Mouse (Mus musculus) gastrocnemius, adult 8-10 months (tissue): ENCODE data around the gene Zeb2. TPM values are rescaled to one million over a fixed set of nuclear protein-coding genes. Genes with fewer than 3 reads are reported as not detected.
A peak's percentile ranks its signal among the peaks of the same experiment; 100 is the strongest.
"Not testable (repeated sequence)": the region's sequence is repeated elsewhere in the genome, so short reads cannot be mapped to it uniquely, and the experiment has no call there.

Source experiments
- DNase-seq, 2 experiments: peaks; one replicate each; pipeline ENCODE4 v3.0.0; 2022; ENCODE audit warnings: low spot score in 2 of 2
- total RNA-seq, 4 experiments: library from RNA; stranded (reverse); gene quantifications; 2 replicates each; pipeline ENCODE4 v1.2.4; 2022

Zeb2 gene
- total RNA-seq, 4 experiments from 2014 or later = 24.4 to 42.0 (median 34.1) TPM

GRCm38 (mm10) chr2:45112021-45112747 is 5.0 kb downstream of the Zeb2 start:
- no peak for DNase-seq

- DNase-seq = not testable (repeated sequence)
Measured at GRCm38 (mm10) chr2:45111571-45111970, 5.6 kb downstream of the Zeb2 start.

GRCm38 (mm10) chr2:45110757-45111411 is 6.3 kb downstream of the Zeb2 start:
- no peak for DNase-seq

GRCm38 (mm10) chr2:45109951-45110756 is 7.0 kb downstream of the Zeb2 start:
- peak; percentile 42 to 60 for DNase-seq

GRCm38 (mm10) chr2:45109161-45109950 is 7.8 kb downstream of the Zeb2 start:
- DNase-seq = no peak

- peak; percentile 34 to 40 for DNase-seq
Measured at GRCm38 (mm10) chr2:45108521-45109091, 8.6 kb downstream of the Zeb2 start.

GRCm38 (mm10) chr2:45107555-45107954 is 9.6 kb downstream of the Zeb2 start:
- DNase-seq = no peak

DNA sequence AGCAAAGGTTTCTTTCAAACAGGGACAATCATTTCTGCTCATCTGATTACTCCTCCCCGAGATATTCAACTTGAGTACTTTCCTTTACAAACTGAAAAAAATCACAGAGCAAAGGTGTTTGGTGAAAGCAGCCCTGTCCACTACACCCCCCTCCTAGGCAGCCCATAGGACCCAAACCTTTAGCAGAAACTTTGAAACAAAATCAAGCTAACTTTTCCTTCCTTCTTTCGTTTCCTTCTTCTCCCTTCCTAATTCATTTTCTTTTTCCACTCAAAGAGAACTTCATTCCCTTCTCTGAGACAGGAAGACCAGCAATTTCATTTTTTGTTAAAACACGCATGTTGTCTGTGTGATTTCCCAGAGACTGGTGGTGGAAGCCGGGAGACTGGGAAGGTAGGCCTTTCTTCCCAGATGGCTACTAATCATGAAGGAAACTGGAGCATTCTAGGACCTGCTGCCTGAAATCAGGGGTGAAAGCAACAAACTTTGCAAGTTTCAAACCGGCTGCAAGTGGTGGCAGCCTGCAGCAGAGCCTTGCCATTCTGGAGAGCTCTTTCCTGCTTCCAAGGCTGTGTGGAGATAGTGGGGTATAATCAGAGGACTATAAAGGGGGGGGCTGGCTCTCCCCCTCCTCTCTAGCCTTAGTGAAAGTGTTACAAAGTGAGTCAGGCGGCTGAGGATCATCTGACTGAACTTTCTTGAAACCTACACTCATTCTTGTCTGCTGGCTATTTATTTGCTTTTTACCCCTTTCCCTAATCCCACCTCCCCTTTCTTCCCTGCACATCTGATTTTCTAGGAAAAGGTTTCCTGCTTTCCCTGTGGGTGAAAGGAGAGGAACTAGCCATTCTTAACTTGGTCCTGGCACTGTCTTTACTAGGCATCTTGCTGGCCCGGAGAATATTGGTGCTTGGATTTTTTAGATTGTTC is 11.0 kb downstream of the Zeb2 start:
- no peak for DNase-seq

GRCm38 (mm10) chr2:45105281-45105721 is 11.9 kb downstream of the Zeb2 start:
- no peak for DNase-seq

DNA sequence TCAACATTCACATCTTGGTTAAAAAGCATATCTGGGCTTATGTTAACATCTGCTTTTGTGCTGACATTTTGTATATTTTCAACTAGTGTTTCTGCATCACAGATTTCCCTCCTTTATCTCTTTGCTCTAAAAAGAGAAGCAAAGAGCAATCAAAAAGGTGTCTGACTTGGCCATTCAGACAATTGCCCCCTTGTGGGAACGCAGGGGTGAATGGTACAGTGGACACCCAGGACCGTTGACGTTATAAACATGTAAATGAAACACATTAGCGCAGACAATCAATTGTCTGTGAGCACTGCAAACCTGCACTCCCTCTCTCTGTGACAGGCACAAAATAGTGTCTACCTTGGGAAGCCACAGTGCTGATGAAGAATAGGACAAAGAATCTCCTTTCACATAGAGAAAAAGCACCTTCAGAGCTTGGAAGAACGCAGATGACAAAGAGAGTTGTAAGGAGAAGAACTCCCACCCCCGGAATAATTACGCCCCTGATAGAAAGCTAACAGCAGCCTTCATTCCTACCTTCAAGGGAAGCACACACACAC is 12.6 kb downstream of the Zeb2 start:
- no peak for DNase-seq

DNA sequence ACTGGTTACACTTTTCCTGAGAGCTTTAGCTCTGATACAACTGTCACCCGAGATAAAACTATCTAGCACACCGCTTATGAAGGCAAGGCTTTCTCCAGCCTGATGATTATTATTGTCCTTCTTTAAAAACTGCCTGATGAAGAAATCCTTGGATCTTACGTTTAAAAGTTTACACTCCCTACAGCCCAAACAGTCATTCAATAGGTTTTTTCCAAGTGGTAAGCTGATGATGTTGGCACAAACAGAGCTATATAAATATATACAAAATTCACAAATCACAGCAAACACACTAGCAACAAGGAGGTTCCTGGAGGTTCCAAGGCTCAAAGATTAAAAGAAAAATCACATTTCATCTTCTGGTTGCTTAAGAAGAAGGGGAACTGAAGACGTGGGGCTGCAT is 13.1 kb downstream of the Zeb2 start:
- DNase-seq = no peak

- DNase-seq = peak in 1 of 2 experiments; percentile 30
Measured at GRCm38 (mm10) chr2:45103021-45103983, 13.9 kb downstream of the Zeb2 start.

GRCm38 (mm10) chr2:45102191-45102638 is 15.0 kb downstream of the Zeb2 start:
- DNase-seq = no peak

GRCm38 (mm10) chr2:45101586-45101985 is 15.6 kb downstream of the Zeb2 start:
- DNase-seq = no peak

DNA sequence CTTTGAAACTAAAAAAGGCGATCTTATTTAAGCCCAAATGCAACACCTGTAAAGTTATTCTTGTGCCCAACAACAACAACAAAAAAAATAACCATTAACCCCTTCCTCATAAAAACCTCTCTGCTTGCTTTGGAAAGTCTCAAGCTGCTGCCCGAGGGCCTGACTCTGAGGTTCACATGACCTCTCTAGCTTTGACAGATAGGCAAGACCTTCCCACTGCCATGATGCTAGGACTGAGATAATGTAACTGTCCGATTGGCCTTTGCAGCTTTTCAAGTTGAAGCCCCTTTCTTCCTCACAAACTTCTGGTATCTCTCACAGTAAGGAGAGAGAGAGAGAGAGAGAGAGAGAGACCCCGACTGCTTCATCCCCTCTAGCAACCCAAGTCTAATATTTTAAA is 16.2 kb downstream of the Zeb2 start:
- no peak for DNase-seq

- no peak for DNase-seq
Measured at GRCm38 (mm10) chr2:45100628-45101027, 16.6 kb downstream of the Zeb2 start.

DNA sequence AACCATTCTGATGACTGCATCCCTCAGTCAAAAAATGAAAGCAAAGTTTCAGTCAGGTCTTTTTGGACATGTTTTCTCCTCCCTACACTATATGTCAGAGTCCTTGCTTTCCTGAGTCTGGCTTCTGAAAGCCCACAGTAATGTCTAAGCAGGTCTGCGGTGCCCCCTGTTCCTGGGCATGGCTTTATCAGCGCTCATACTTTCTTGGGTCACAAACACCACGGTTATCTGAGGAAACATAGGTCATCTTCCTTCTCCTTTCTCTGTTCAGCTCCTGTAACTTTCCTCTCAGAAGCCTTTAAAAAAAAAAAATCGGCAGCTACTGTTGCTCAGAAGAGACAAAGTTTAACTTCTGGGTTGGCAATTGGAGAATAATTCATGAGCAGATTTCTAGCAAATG is 17.2 kb downstream of the Zeb2 start:
- DNase-seq = no peak

GRCm38 (mm10) chr2:45099081-45099480 is 18.1 kb downstream of the Zeb2 start:
- DNase-seq = no peak
